Mouse (Mus musculus) bone marrow, adult 2 months (tissue): ENCODE results near the gene Ramp3.

Source experiments
- CTCF ChIP-seq: fragments of 200-500 bp; IDR thresholded peaks from 2 replicates; pipeline ENCODE4 v1.5.1; 2011; ENCODE audit warnings: low read length, control low read depth; ENCODE audit not compliant: control insufficient read depth, insufficient read depth
- POLR2A ChIP-seq: fragments of 200-500 bp; IDR thresholded peaks from 2 replicates; pipeline ENCODE4 v1.6.1; 2011; ENCODE audit warnings: low read depth, mild to moderate bottlenecking, control low read depth, low read length, borderline replicate concordance; ENCODE audit not compliant: control insufficient read depth

- TF ChIP-seq CTCF: no peak
- TF ChIP-seq POLR2A: no peak
Measured at GRCm38 (mm10) chr11:6644566-6644965, 13.8 kb upstream of the Ramp3 start.
